Mouse (Mus musculus): Measurements from ENCODE around the gene Junb. TPM values are rescaled to one million over a fixed set of nuclear protein-coding genes. Genes with fewer than 3 reads are reported as not detected.
A peak's percentile ranks its signal among the peaks of the same experiment; 100 is the strongest.

Gene Junb
- polyA plus RNA-seq, 1 experiment from 2014 or later, result 10.1 TPM

DNA sequence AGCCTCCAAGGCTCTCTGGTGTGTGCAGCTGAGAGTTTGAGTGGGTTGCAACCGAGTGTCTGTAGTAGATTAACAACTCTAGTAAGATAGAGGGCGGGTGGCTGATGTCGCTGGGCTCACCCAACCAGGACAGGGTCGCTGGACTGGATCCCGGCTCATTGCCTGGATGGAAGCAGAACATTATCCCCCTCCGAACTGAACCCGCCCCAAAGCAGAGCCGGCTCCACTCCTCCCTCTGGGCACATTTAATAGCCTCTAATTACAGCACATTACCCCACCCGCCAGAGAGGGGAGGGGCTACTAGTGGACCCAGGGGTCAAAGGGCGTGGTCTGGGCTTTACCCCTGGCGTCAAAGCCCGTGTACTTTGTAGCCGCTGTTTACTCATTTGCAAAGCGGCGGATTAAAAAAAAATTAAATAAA is 10.8 kb upstream of the Junb start:
- H3K9ac ChIP-seq (ENCODE audit: low read length), result no peak overlapping the region; the same call in 1 of the 2 replicates
- WGBS, result 18% methylated on average over 15 of the region's 15 CpGs
- peaks cover 6% of the 10 kb centered on the region; the same call in 1 of the 2 replicates for H3K27me3 ChIP-seq (ENCODE audit: control insufficient read depth, insufficient read depth, low read length)
- peak overlapping the region; percentile 91 for H3K4me2 ChIP-seq (ENCODE audit: low read length)
- no peaks in the 10 kb centered on the region for H3K9me3 ChIP-seq (ENCODE audit: control insufficient read depth, low read length)
- H3K4me1 ChIP-seq (ENCODE audit: control insufficient read depth in 2 of 2, insufficient read depth in 2 of 2, low read length in 2 of 2), result peaks cover 16 to 30% of the 10 kb centered on the region in 2 experiments; a peak in 3 of 4 replicates
- H3K4me3 ChIP-seq (ENCODE audit: control insufficient read depth in 1 of 2, insufficient read depth in 1 of 2, low read depth in 1 of 2, low read length in 2 of 2), result 0 out of 4 replicates have a peak overlapping the region, but pooled peaks of 1 of the 2 experiments have one; percentile 55
- no peaks in the 10 kb centered on the region for H3K36me3 ChIP-seq (ENCODE audit: control insufficient read depth, insufficient read depth, low read length)
- no peak overlapping the region for H3K27ac ChIP-seq (replicated peaks in 1 of 2; ENCODE audit: control insufficient read depth in 1 of 2, insufficient read depth in 1 of 2, low read depth in 2 of 2, low read length in 2 of 2)
- no peak for ATAC-seq (ENCODE audit: insufficient number of reproducible peaks, insufficient read depth, low FRiP score, low read depth)

DNA sequence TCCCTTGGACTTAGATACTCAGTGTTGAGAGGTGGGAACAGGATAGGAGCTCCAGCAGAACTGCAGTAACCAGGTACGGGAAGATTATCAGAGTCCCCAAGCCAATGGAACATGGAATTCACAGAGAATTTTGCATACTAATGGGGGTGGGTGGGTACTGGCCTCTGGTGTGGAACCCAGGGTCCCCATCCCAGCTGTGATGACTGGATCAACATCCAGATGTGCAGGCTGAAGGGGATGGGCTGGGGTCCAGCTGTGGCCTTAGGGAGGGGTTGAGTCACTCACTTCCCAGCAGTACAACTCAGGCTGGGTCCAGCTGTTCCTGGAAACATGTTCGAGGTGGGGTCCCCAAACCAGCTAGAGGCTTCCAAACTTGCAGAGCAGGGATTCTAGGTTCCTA is 9.4 kb upstream of the Junb start:
- no peak overlapping the region for H3K4me2 ChIP-seq (ENCODE audit: low read length)
- 0 out of 2 replicates have a peak, but pooled peaks cover 3% of the 10 kb centered on the region for H3K27me3 ChIP-seq (ENCODE audit: control insufficient read depth, insufficient read depth, low read length)
- no peak overlapping the region for H3K9ac ChIP-seq (ENCODE audit: low read length)
- peaks cover 16 to 30% of the 10 kb centered on the region in 2 experiments; a peak in 3 of 4 replicates for H3K4me1 ChIP-seq (ENCODE audit: control insufficient read depth in 2 of 2, insufficient read depth in 2 of 2, low read length in 2 of 2)
- no peak overlapping the region for H3K27ac ChIP-seq (replicated peaks in 1 of 2; ENCODE audit: control insufficient read depth in 1 of 2, insufficient read depth in 1 of 2, low read depth in 2 of 2, low read length in 2 of 2)
- H3K9me3 ChIP-seq (ENCODE audit: control insufficient read depth, low read length), result no peaks in the 10 kb centered on the region
- ATAC-seq (ENCODE audit: insufficient number of reproducible peaks, insufficient read depth, low FRiP score, low read depth), result no peak
- no peak overlapping the region for H3K4me3 ChIP-seq (ENCODE audit: control insufficient read depth in 1 of 2, insufficient read depth in 1 of 2, low read depth in 1 of 2, low read length in 2 of 2)
- 56% methylated on average over 2 of the region's 2 CpGs for WGBS
- no peaks in the 10 kb centered on the region for H3K36me3 ChIP-seq (ENCODE audit: control insufficient read depth, insufficient read depth, low read length)

DNA sequence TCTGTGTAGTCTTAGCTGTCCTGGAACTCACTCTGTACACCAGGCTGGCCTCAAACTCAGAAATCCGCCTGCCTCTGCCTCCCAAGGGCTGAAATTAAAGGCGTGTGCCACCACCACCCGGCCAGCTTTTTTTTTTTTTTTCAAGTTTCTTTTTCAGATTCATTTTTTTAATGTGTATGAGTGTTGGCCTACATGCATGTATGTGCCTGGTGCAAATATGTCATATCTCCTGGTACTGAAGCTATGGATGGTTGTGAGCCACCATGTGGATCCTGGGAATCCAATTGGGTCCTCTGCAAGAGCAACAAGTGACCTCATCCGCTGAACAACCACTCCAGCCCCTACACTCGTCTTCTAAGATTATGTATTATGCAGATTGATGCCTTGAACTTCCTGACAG is 8.9 kb upstream of the Junb start:
- H3K9ac ChIP-seq (ENCODE audit: low read length), result no peak overlapping the region
- WGBS, result 80% methylated on average over 5 of the region's 5 CpGs
- no peak overlapping the region for H3K4me3 ChIP-seq (ENCODE audit: control insufficient read depth in 1 of 2, insufficient read depth in 1 of 2, low read depth in 1 of 2, low read length in 2 of 2)
- H3K36me3 ChIP-seq (ENCODE audit: control insufficient read depth, insufficient read depth, low read length), result no peaks in the 10 kb centered on the region
- H3K27ac ChIP-seq (replicated peaks in 1 of 2; ENCODE audit: control insufficient read depth in 1 of 2, insufficient read depth in 1 of 2, low read depth in 2 of 2, low read length in 2 of 2), result no peak overlapping the region
- 0 out of 2 replicates have a peak, but pooled peaks cover 3% of the 10 kb centered on the region for H3K27me3 ChIP-seq (ENCODE audit: control insufficient read depth, insufficient read depth, low read length)
- peaks cover 17 to 30% of the 10 kb centered on the region in 2 experiments; a peak in 3 of 4 replicates for H3K4me1 ChIP-seq (ENCODE audit: control insufficient read depth in 2 of 2, insufficient read depth in 2 of 2, low read length in 2 of 2)
- ATAC-seq (ENCODE audit: insufficient number of reproducible peaks, insufficient read depth, low FRiP score, low read depth), result no peak
- no peak overlapping the region for H3K4me2 ChIP-seq (ENCODE audit: low read length)
- no peaks in the 10 kb centered on the region for H3K9me3 ChIP-seq (ENCODE audit: control insufficient read depth, low read length)

DNA sequence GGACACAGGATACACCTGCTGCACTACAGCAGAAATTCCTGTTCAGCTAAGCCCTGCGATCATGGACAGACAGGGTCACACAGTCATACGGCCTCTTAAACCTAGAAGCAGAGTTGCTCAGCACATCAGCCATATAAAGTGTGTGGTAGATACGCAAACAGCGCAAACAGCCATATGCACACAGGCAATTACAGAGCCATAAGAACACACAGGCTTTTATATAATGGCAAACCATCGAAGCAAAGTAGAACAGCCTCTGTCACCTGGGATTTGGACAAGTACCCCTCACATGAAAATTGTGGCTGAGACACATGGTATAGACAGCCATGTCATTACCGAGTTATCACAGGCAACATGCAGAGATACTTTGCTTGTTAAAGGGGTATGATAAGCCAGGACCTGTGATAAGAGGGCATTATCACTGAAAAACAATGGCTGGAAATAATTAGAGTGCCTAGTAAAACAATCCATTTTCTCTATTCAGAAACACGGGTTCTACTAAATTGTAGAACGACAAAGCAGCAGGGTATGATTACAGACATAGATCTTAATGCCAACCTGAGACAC is 7.9 kb upstream of the Junb start:
- peak overlapping the region; percentile 79 for H3K9ac ChIP-seq (ENCODE audit: low read length)
- 0 out of 2 replicates have a peak, but pooled peaks cover 3% of the 10 kb centered on the region for H3K27me3 ChIP-seq (ENCODE audit: control insufficient read depth, insufficient read depth, low read length)
- ATAC-seq (ENCODE audit: insufficient number of reproducible peaks, insufficient read depth, low FRiP score, low read depth), result no peak
- H3K4me3 ChIP-seq (ENCODE audit: control insufficient read depth in 1 of 2, insufficient read depth in 1 of 2, low read depth in 1 of 2, low read length in 2 of 2), result peak overlapping the region; percentile 54 to 59
- H3K27ac ChIP-seq (replicated peaks in 1 of 2; ENCODE audit: control insufficient read depth in 1 of 2, insufficient read depth in 1 of 2, low read depth in 2 of 2, low read length in 2 of 2), result peak overlapping the region; percentile 18 to 49; a peak in 2 of 4 replicates
- H3K36me3 ChIP-seq (ENCODE audit: control insufficient read depth, insufficient read depth, low read length), result no peaks in the 10 kb centered on the region
- H3K9me3 ChIP-seq (ENCODE audit: control insufficient read depth, low read length), result no peaks in the 10 kb centered on the region
- peaks cover 21 to 35% of the 10 kb centered on the region in 2 experiments; a peak in 3 of 4 replicates for H3K4me1 ChIP-seq (ENCODE audit: control insufficient read depth in 2 of 2, insufficient read depth in 2 of 2, low read length in 2 of 2)
- peak overlapping the region; percentile 98 for H3K4me2 ChIP-seq (ENCODE audit: low read length)
- 29% methylated on average over 8 of the region's 8 CpGs for WGBS

DNA sequence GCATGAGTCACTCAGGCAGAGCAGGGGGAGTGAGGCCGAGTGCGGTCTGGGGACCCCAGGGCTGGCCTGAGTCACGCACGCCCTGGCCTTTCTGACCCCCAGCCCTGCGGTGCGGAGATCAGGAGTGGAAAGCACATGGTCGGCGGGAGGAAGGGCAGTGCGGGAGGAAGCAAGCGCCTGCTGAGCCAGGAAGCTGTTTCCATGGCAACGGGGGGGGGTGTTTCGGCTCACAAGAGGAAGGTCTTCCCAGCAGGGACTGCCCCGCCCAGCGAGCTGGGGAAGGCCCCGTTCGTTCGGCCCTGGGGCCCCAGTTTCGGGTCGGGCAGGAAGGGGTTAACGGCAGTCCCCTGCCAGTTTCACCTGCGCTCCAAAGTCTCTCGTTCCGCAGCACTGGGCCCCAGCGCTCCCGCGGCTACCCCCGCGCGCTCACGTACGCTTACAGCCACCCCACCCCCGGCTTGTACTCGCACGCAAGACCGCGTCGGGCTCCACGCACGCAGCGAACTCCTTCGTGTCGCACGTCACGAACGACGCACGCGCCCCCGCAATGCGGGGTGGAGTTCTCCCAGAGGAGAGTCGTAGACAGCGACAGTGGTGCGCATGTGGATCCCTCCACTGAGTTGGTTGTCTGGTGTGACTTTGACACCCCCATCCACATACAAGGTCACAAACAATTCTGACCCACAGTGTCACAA is 7.3 kb upstream of the Junb start:
- H3K9me3 ChIP-seq (ENCODE audit: control insufficient read depth, low read length), result no peaks in the 10 kb centered on the region
- ATAC-seq (ENCODE audit: insufficient number of reproducible peaks, insufficient read depth, low FRiP score, low read depth), result peak; percentile 47
- peak overlapping the region; percentile 18 to 49; a peak in 3 of 4 replicates for H3K27ac ChIP-seq (replicated peaks in 1 of 2; ENCODE audit: control insufficient read depth in 1 of 2, insufficient read depth in 1 of 2, low read depth in 2 of 2, low read length in 2 of 2)
- peak overlapping the region; percentile 79 for H3K9ac ChIP-seq (ENCODE audit: low read length)
- peaks cover 24 to 40% of the 10 kb centered on the region in 2 experiments for H3K4me1 ChIP-seq (ENCODE audit: control insufficient read depth in 2 of 2, insufficient read depth in 2 of 2, low read length in 2 of 2)
- no peaks in the 10 kb centered on the region for H3K36me3 ChIP-seq (ENCODE audit: control insufficient read depth, insufficient read depth, low read length)
- H3K4me2 ChIP-seq (ENCODE audit: low read length), result peak overlapping the region; percentile 98
- 0 out of 2 replicates have a peak, but pooled peaks cover 3% of the 10 kb centered on the region for H3K27me3 ChIP-seq (ENCODE audit: control insufficient read depth, insufficient read depth, low read length)
- peak overlapping the region; percentile 54 to 59 for H3K4me3 ChIP-seq (ENCODE audit: control insufficient read depth in 1 of 2, insufficient read depth in 1 of 2, low read depth in 1 of 2, low read length in 2 of 2)
- under 1% methylated on average over 51 of the region's 53 CpGs for WGBS

DNA sequence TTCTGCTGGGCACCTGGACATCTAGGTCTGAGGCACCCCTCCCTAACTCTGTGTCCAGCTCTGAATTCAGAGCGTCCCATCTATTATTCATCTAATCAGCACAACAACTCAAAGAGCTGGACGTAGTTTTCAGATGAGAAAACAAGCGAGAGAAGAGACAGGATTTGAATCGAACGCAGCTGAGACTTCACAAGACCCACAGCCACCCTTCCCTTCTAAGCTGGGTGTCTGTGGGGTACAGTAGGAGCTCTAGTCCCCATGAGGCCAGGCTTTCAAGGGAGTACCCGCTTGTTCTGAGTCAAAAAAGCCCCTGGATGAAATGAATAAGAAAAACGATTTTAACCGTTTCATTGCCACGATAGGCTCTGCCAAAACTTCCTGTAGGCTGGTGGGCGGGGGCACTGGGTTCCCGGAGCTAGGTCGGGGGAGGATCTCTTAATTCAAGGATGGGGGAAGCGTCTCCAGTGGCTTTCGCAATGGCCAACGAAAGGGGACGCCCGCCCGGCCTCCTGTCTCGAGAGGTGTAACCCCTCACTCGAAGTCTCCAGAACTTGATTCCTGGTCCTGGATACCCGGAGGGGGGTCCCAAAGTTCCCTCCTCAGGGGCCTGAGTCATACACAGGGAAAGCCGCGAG is 6.6 kb upstream of the Junb start:
- Histone ChIP-seq H3K9me3 (ENCODE audit: control insufficient read depth, low read length) (no peaks in the 10 kb centered on the region), H3K27ac (replicated peaks in 1 of 2; ENCODE audit: control insufficient read depth in 1 of 2, insufficient read depth in 1 of 2, low read depth in 2 of 2, low read length in 2 of 2) (peak overlapping the region in 1 of 2 experiments; percentile 49; a peak in 2 of 4 replicates), H3K4me3 (ENCODE audit: control insufficient read depth in 1 of 2, insufficient read depth in 1 of 2, low read depth in 1 of 2, low read length in 2 of 2) (peak overlapping the region; percentile 54 to 59), H3K4me1 (ENCODE audit: control insufficient read depth in 2 of 2, insufficient read depth in 2 of 2, low read length in 2 of 2) (peaks cover 25 to 44% of the 10 kb centered on the region in 2 experiments), H3K36me3 (ENCODE audit: control insufficient read depth, insufficient read depth, low read length) (no peaks in the 10 kb centered on the region), H3K27me3 (ENCODE audit: control insufficient read depth, insufficient read depth, low read length) (0 out of 2 replicates have a peak, but pooled peaks cover 3% of the 10 kb centered on the region), H3K4me2 (ENCODE audit: low read length) (peak overlapping the region; percentile 98), H3K9ac (ENCODE audit: low read length) (peak overlapping the region; percentile 79)
- under 1% methylated on average over 23 of the region's 23 CpGs for WGBS
- ATAC-seq (ENCODE audit: insufficient number of reproducible peaks, insufficient read depth, low FRiP score, low read depth), result no peak

DNA sequence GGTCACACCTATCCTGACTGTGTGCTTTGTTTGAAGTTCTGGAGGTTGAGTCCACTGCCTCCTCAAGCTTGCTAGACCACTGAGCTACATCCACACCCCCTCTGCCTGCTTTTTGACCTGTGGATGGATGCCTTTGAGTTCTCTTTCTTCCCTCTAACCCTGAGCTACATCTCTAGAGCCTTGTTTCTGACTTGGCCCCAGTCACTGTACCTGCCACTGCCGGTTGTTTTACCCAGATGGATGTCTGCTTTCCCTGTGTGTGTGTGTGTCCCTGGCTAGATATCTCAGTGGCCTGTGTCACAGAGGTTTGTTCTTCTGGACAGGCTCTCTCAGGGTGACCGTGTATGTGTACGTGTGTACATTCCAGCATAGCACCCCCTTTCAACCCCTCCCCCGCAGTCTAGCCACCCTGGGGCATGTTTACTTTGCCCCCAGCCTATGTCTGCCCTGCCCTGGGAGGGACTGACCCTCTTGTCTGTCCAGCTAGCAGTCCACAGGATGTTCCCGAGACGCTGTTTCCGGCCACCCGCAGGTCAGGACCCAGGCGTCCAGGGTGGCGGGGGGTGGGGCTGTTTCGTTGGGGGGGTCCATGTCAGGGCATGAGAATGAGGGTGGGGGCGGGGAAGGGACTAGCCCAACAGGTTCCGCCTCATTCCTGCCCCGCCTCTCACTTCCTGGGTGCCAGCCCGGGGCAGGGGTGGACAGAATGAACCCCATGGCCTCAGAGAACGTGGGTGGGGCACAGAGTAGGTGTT is 6.0 kb upstream of the Junb start:
- Histone ChIP-seq H3K9me3 (ENCODE audit: control insufficient read depth, low read length) (no peaks in the 10 kb centered on the region), H3K4me3 (ENCODE audit: control insufficient read depth in 1 of 2, insufficient read depth in 1 of 2, low read depth in 1 of 2, low read length in 2 of 2) (peak overlapping the region in 1 of 2 experiments; percentile 59; a peak in 2 of 4 replicates), H3K27ac (replicated peaks in 1 of 2; ENCODE audit: control insufficient read depth in 1 of 2, insufficient read depth in 1 of 2, low read depth in 2 of 2, low read length in 2 of 2) (peak overlapping the region in 1 of 2 experiments; percentile 49; a peak in 2 of 4 replicates), H3K36me3 (ENCODE audit: control insufficient read depth, insufficient read depth, low read length) (no peaks in the 10 kb centered on the region), H3K27me3 (ENCODE audit: control insufficient read depth, insufficient read depth, low read length) (0 out of 2 replicates have a peak, but pooled peaks cover 3% of the 10 kb centered on the region), H3K4me1 (ENCODE audit: control insufficient read depth in 2 of 2, insufficient read depth in 2 of 2, low read length in 2 of 2) (peaks cover 28 to 43% of the 10 kb centered on the region in 2 experiments), H3K9ac (ENCODE audit: low read length) (peak overlapping the region; percentile 79; the same call in 1 of the 2 replicates), H3K4me2 (ENCODE audit: low read length) (peak overlapping the region; percentile 98)
- no peak for ATAC-seq (ENCODE audit: insufficient number of reproducible peaks, insufficient read depth, low FRiP score, low read depth)
- WGBS, result 8% methylated on average over 15 of the region's 16 CpGs
